Mouse (Mus musculus): ENCODE results near the gene Kpnb1.
A peak's percentile ranks its signal among the peaks of the same experiment; 100 is the strongest.

Gene Kpnb1

DNA sequence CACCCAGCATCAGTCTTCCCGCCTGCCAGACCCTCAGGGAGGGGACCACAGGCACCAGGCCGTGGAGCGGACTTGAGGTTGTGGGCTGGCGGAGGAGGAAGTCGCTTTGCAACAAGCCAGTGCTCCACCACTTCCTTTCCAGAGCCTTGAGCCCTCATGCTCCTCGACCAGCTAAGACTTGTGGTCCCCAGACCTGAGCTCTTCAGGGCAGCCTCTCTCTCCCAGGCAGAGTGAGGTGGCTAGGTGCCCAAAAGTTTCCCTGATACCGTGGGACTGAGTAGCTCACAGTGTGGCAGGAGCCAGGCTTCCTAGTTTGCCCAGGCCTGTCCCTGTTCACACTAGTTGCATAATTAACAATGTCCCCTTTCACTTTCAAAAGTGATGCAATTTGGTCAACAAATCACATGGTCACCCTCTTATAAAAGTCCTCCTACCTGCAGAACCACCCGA is 45.5 kb downstream of the Kpnb1 start:
- DNase-seq (ENCODE audit: low spot score in 2 of 2): no peak

DNA sequence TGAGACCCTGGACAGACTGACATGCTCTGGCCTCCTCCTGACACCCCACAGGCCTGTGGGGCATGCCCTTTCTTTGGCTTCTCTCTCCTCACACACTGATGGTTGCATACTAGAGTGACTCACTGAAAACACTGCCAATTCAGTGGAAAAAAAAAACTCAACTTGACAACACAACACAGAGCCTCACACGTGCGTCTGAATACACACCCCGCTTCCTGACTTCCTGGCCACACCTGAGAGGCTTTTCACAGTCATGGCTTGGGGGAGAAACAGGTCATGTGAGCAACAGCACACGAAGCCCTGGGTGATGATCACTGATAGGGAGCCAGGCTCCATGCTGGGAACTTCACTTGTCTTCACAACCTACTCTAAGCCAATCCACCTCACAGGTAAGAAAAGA is 46.9 kb downstream of the Kpnb1 start:
- no peak for DNase-seq (ENCODE audit: low spot score in 2 of 2)

DNA sequence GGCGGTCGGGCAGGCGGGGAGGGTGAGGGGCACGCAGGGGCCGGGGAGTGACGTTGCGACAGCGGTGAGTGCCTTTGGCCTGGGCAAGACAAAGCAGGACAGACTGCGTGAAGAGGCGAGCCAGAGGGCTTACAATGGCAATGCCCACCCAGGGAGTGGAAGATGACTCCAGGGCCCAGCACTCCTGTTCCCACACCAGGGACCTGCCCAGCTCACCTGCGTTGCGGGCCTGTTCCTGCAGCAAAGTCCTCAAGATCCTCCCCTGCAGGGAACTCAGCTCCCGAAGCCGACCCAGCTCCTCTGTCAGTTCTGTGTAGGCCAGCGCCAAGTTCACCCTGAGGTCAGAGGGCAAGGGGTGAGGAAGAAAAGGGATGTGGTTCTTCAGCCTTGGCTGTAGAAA is 48.4 kb downstream of the Kpnb1 start:
- DNase-seq (ENCODE audit: low spot score in 2 of 2): no peak

DNA sequence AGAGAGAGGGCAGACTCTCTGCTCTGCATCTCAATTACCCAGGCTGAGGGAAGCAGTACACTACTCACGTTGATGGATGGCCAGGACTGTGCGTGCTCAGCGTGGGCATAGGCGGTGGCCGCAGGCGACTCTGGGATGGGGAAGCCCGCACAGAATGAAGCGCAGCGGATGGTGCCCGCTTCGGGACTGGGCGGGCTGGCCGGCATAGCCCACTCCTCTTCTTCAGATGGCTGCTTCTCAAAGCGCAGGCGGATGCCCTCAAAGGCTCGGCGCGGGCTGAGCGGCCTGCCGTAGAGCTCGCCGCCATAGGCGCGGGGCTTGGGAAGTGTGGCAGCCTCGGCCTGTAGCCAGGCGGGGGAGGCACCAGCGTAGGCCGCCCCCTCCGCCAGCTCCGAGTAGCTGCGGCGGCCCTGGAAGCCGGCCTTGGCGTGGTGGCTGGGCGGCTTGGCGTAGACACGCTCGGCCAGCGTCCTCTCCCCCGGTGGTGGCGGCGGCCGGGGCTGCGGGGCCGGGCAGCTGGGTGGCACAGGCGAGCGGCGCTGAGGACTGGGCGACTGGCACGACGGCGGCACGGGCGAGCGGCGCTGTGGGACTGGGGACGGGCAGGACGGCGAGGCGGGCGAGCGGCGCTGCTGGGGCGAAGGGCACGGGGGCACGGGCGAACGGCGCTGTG is 49.0 kb downstream of the Kpnb1 start:
- DNase-seq (ENCODE audit: low spot score in 2 of 2): peak; percentile 30 to 41

DNA sequence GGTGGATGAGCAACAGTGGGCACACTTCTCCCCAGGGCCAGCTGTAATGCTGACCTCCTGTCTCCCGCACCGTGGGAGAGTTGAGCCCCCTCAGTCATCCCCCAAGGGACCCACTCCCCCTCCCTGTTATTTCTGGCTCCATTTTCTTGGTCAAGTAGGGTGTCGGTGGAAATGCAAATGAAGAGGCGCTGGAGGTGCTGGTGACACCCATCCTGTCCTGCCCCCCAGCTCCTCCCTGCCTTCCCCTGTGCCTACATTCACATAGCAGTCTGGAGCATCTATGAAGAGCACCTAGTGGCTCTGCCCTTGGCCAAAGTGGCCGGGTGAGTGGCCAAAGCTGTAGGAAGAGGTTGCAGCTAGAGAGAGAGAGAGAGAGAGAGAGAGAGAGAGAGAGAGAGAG is 54.4 kb downstream of the Kpnb1 start:
- no peak for DNase-seq (ENCODE audit: low spot score in 2 of 2)

DNA sequence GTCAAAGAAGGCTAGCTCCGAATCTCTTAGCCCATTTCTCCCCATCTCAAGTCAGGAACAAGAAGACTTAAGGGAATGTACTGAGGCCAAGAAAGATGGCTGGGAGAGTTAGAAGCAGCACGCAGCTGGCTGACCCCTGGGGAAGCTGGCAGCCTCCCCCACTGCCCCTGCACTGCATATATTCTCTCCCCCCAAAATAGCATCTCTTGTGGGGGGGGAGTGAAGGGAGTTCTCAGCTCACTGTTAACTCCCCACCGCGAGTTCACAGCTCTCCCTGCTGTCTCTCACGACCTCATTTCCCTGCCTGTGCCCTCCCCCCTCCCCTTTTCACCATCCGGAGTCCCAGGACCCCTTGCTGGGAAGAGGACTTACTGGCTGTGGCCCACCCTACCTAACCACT is 55.5 kb downstream of the Kpnb1 start:
- DNase-seq (ENCODE audit: low spot score in 2 of 2): no peak

DNA sequence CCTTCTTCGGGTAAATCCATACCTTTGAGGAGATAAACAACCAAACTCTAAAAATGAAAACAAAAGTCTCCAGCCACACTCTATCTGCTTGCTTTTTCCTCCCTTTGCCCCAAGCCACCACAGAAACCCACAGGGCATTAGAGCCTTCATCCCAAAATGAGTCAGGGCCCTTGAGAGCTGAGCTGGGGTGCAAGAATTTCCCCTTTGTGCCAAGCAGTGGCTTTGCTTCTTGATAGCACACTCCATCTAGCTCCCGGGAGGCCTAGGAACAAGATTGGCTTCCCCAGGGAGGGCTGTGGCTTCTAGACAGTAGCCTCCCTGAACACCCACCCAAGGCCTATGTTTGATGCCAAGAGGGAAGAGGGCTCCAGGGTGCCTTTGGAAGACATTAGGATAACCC is 56.0 kb downstream of the Kpnb1 start:
- no peak for DNase-seq (ENCODE audit: low spot score in 2 of 2)

DNA sequence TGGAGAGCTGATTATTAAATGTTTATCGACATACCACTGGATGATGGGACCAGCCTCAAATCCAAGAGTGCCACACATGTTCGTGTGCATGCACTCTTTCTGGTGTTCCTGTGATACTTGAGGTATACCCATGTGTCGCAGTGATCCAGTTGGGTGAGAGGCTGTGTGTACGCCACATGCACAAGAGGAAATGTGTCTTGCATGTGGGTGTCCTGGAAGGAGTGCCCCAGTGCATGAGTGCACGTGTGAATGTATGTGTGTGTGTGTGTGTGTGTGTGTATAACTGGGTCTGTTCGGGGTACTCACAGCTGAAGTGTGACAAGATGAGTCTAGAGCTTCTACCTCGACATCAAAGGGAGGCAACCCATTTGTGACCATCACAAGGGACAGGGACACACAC is 57.4 kb downstream of the Kpnb1 start:
- DNase-seq (ENCODE audit: low spot score in 2 of 2): no peak

DNA sequence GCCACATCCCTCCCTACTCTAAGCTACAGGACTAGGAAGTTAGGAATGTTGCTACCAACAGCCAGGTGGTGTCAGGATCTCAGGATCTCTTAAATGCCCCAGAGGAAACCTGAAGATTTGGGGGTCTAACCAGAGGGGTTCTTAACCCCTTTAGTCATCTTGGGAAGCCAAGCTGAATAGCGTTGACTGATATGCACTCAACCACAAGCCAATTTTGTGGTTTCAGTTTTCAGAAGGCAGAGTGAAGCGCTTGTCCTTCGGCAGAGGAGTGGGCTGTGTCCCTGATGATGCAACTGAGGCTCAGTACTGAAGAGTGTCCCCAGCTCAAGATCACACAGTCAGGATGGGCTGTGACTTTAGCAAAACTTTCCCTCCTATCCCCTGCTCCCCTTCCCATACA is 58.7 kb downstream of the Kpnb1 start:
- DNase-seq (ENCODE audit: low spot score in 2 of 2): no peak

DNA sequence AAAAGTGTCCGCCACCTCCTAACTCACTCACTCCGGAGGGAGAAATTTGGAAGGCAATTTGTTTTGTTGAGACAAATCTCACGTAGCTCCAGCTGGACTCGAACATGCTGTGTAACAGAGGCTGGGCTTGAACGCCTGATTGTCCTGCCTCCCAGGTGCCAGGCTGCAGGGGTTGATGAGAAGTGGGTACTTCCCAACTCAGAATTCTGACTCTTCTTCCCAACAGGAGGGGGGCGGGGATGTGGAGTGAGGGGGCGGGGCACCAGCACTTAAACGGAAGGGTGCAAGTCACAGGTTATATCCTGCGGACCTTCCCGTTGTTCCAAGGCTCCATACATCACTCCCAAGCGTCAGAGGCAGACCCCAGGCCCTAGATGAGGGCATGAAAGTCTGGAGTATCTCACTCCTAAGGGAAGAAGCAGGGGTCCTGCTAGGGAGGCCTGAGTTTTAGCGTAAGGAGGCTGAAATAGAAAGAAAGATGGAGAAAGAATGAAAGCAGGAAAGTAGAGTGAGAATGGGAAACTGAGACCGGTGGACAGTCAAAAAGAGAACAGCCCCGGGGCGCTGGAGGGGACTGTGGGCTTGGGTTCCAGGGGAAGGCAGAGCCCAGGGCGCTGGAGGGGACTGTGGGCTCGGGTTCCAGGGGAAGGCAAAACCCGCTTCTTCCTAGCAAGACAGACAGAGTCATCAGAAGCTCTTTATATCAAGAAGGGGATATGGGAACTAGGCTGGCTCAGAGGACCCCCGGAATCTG is 60.0 kb downstream of the Kpnb1 start:
- DNase-seq (ENCODE audit: low spot score in 2 of 2): no peak

DNA sequence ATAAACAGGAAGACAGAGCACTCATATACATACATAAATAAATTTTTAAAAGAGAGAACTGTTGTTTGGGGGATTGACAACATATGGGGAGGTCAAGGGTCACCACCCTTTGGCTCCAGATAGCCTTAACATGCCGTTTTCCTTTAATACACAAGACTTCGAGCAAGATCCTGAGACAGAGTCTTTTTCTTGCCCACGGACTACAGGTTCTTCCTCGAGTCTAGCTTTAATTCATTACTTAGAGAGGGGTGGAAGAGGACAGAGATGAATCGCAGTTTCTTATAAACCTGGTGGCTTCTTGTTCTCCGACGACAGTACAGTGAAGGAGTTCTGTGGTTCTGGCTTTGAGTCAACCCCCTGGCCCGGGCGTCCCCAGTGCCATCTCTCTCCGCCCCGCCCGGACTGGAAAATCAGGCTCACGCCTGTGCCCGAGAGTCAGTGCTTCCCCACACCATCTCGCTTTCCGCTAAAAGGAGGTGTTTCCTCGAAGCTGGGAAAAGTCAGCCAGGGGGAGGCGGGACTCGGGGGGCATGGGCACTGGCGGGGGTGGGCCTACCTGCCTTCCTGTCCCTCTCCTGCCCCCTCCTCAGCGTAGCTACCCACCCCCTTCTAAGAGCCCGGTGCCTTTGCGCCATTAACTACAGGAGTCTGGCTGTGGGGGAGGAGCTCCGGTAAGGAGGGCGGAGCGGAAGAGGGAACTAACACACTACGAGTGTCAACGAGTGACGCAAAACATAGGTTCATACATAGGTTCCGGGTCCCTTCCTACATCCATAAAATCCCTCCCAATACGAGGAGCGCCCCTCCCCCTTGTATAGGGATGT is 60.8 kb downstream of the Kpnb1 start:
- DNase-seq (ENCODE audit: low spot score in 2 of 2): peak in 1 of 2 experiments; percentile 44

DNA sequence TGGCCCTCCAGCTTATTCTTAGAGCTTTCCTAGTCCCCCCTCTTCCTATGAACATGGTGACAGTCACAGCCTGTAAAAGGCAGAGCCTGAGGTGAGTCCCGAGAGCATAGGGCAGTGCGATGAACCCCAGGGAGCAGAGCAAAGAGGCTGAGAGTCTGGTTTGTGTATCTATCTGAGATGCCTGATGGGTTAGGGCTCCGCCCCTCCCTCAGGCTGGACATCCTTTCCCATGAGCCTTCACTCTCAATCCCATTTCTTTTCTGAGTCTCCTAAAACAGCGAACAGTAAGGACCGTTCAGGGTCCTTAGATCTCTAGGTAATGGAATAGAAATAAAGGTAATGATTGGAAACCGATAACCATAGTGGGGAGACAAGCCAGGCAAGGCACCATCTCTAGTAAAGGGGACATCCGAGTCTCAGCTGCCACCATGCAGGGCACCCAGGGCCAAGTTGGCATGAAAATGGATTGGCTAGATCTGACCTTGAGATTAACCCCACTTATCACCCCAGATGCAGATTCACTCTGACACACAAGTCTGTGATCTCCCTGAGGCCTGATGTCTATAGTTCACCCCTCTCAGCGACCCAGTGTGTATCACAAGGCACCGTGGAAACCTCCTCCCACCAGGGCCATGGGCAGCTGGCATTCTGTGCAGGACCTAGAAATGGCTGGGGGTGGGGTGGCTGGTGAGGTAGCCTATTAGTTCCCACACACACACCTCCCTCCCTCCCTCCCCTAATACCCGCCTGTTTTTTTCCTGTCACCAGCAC is 63.2 kb downstream of the Kpnb1 start:
- DNase-seq (ENCODE audit: low spot score in 2 of 2): no peak

DNA sequence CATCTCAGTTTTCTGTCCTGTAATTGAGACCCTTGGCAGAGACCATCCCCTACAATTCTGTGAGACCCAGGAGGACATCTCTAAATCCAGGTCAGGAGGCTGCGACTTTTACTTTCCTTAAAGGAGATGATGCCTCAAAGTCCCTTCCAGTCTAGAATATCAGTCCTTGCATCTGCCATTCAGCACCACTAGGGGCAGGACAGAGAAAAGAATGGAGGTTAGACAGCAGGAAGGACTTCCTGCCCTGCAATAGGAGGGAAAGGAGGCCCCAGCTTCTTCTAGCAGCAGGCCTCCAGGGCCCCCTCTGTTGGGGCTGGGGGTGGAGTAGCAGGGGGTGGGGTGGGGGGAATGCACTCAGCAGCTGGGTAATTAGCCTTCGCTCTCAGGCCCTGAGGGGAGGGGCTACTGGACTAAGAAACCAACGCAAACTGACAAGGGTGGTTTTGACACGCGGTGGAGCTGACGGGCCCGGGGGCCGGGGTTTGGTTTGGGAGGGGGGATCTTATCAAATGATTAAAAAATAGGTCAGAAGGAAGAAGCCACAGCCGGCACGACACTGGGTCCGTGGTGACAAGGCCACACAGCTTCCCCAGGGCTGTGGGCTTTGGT is 64.3 kb downstream of the Kpnb1 start:
- DNase-seq (ENCODE audit: low spot score in 2 of 2): no peak

DNA sequence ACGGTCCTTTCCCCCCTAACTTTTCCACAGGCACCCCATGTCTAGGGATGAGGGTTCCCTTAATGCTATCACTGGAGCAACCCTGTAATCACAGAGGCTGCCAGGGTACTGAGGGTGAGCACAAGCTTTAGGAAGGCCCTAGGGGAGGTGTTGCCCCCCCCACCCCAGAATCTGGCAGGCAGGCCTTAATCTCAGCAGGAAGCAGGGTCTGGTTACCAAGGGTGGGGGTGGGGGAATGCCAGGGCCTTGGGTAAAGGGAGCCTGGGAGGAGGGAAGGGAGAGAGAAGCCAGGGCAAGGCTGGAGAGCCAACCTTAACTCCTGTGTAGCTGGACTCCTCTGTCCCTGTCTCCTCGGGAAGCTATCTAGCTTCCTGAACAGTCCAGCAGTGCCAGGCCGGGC is 67.0 kb downstream of the Kpnb1 start:
- no peak for DNase-seq (ENCODE audit: low spot score in 2 of 2)

DNA sequence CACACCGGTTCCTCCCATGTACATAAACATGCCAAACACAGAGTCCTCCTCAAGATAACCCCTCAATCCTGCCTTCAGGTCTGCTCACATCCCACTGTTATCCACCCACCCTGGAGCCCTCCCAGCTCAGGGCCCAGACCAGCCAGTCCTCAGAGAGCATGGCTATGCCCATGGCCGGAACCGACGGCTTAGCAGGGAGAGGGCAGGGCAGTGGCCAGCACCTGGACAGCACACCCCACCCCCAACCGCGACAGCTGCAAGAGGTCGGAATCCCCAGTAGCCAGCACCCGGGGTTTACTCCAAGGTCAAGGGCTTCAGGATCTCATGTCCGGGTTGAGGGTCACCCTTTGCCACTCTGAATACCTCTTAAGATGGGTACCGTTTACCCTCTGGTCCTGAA is 67.5 kb downstream of the Kpnb1 start:
- no peak for DNase-seq (ENCODE audit: low spot score in 2 of 2)

DNA sequence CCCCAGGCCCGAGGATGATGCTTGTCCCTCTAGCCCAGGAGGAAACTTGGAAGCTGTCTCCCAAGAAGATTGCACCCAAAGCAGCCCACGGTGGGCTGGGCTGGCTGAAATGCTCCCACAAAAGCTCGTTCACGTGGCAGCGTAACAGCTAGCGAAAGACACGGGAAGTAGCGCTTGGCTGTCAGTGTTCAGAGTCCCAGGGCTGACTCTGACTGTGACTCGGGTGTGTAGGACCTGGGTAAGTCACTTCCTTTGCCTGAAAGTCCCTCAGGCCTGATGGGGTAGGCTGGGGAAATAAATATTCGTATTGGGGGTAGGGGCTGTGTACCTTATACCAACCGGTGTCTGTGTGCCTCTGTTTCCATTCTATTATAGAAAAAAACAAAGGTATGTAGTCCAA is 71.9 kb downstream of the Kpnb1 start:
- no peak for DNase-seq (ENCODE audit: low spot score in 2 of 2)

DNA sequence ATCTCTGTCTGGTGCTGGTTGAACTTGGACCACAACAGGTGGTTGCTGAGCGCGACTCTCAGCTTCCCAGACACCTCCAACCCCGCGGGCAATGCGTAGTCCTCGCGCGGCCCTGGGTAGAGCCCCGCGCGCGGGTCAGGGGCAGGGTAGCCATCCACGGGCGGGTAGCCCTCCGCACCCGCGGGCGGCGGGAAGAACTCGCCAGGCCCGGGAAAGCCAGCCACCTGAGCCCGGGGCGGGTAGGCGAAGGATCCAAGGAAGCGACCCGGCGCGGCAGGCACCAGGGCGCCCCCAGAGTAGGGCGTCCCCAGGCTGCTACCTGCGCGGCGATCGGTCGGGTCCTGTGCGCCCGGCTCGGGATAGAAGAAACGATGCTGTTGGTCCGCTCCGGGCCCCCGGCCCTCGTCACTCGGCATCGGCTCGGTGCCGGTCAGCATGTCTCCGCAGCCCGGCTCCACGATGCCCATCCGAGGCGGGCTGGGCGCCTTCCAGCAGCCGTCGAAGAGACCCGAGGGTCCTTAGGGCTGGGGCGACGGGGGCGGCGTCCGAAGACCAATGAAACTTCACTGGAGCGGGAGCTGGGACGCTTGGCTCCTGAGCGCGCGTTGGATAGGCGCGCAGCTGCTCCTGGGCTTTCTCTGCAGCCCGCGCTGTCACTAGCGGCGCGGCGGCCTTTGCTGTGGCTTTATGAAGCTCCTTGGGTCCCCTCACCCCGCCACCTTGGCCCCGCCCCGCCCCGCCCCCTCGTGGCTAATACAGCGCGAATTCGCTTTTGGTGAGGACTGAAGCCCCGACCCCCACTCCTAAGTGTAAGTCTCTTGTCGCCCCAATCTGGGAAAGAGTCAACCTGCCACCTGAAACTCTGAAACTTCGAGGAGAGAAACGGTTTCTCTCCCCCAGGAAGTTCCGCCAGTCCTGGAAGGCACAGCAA is 72.7 kb downstream of the Kpnb1 start, which contains the start of gene Tbx21:
Tbx21 (minus strand) TSS at position 661 of the 931 bp plus-strand sequence.
- no peak for DNase-seq (ENCODE audit: low spot score in 2 of 2)

DNA sequence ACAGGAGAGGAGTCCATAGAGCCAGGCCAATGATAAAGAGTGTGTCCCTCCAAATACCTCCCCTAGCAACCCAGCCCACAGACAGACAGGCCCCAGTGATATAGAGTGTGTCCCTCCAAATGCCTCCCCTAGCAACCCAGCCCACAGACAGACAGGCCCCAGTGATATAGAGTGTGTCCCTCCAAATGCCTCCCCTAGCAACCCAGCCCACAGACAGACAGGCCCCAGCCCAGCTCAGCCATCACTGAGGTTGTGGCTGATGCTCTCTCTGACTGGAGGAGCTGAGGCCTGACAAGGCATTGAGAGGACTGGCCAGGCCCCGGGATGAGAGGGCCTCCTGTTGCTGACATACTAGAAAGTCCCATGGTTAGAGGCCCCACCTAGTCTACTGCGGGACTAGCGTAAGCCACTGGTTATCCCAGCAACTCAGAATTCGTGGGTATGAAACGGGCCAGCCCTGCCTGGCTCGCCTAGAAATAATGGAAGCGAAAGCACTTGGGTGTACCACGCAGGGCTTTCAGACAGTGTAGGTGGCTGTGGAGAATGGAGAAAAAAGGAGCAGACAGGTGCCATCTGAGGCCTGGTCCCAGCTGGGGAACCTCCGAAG is 75.1 kb downstream of the Kpnb1 start:
- no peak for DNase-seq (ENCODE audit: low spot score in 2 of 2)

All from right cerebral cortex, adult 2 months (tissue).